Mouse (Mus musculus) cerebellum, postnatal 4 days (tissue): ENCODE data around the gene Arhgap15.
"Not testable (repeated sequence)": the region's sequence is repeated elsewhere in the genome, so short reads cannot be mapped to it uniquely, and the experiment has no call there.

ENCODE experiments used
- DNase-seq, 2 experiments: peaks; one replicate each; pipeline ENCODE4 v3.0.0; 2022; ENCODE audit warnings: low spot score in 2 of 2, mixed read lengths in 1 of 2

Gene Arhgap15

DNA sequence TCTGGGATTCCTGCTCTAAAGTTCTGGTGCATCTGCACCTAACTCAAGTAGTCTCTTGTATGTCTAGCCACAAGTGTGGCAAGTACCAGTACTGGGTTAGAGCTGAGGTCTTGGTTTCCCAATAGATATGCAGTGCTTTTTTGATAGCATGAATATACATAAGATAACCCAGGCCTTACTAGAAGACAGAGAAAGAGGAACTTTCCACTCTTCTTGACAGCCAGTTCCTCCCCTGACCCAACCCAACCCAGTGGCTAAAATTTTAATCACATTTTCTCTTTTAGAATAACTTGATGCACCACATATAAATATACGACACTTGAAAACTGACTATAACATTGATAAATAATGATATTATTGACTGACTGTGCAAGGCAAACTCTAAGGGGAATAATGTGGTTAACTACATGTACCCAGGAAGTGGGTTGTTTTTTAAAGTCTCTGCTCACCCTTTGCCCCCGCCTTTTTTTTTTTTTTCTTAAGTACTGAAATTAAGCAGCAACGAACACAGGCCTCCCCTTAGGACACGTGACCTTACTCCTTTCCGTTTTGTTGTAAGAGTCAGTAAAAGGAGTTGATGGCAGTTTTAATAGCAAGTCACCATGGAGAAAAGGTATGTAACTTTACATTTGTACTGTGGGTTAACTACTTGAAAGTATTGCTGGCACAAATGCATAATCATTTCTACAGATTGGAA, at the start of gene Arhgap15:
Gene Arhgap15, plus strand, starts transcription at position 538 of the 697 bp plus-strand sequence.
- no peak for DNase-seq

DNA sequence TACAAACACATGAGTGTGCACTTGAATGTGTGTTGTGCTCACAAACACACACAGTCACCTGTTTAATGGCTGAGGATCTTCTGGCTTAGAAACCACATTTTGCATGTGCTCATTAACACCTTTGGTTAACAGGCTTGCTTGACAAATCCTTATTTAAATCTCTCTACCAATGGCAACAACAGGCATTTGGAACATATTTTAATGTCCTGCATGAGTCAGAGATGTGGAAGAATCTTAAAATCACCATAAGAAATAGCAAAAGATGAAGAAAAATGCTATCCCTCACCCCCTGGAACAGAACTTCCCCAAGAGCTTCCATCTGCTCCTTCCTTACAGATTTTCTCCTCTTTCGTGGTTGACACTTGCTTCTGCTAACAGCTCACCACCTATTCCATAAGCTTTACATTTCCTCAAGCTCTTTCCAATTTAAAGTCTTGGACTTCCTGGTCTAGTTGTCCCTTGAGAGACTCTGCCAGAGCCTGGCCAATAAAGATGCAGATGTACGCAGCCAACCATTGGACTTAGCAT, 35.9 kb upstream of the Arhgap15 start:
- no peak for DNase-seq

DNA sequence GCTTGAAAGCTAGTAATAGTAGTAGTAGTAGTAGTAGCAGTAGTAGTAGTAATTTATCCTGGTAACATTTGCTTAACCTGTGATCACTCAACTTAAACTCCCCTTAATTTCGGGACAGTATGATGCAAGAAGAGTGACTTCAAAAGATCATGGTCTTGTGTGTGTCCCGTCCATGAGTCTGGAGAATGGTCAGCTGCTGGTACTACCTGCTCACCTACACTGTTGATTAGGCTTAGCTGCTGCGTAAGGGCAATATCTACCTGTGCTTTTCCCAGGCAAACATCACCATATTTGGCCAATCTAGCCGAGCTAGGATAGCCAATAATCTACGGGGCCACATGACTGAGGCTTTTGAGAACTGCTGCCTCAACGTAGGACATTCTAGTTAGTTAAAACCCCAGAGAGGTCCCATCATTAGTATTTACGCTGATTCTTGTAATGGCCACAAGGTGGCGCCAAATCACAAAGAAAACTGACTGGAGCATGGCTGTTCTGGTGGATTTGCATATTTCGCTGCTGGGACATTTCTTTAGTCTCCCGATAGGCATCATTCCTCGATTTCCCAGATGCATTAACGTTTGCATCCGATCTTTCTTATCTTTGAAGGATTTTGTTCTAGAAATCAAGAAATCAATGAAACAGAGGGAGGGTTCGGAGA, 26.0 kb upstream of the Arhgap15 start:
- DNase-seq = peak in 1 of 2 experiments; percentile 62

DNA sequence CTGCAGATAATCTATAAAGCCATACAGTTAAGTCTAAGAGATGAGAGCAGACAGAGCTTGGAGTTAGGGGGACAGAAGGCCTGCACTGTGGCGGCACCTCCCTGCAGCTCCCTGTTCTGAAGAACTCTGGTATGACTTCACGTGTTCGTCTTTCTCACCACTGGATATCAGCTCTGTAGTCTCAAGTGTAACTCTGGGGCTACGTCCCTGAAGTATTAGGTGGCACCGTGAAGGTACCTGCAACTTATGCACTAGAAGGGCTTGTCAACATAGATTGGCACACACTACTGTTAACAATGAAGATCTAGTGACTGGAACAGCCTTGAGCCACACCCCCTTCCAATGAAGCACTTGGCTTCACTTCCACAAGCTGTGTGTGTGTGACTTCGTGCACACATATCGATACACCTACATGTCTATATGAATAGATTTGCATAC, 25.5 kb upstream of the Arhgap15 start:
- DNase-seq = no peak

DNA sequence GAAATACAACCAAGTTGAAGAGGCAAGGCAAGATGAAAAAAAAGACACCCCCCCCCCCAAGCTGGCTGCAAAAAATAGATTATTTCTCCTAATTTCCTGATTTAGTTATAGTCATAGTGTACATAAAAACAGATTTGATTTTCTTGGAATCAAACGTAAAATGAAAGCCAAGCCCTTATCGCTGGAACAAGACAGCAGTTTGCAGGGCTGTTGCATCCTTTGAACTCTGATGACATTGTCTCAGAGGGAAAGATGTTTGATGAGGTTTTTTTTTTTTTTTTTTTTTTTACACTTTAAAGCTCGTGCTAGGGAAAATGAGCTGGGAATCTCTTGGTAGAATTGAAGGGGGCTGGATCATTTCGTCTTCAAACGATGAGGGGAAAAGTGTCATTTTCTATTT, 21.4 kb upstream of the Arhgap15 start:
- DNase-seq = no peak

DNA sequence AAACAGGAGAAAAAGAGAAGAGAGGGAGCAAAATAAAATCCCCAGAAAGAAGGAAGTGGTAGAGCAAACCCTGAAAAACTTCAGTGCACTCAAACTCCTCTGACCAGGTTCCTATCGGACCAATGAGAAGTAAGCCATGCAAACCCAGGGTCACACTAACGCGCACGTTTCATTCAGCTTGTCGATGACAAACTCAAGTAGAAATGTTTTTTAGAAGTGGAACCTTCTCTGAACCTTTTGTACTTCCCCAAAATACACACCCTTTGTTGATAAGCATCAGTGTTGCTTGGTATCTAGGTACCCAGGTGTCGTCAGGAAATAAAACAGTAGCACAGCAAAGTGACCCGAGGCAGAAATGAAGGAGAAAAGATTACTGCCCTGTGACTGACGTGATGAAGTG, 20.9 kb upstream of the Arhgap15 start:
- DNase-seq = no peak

DNA sequence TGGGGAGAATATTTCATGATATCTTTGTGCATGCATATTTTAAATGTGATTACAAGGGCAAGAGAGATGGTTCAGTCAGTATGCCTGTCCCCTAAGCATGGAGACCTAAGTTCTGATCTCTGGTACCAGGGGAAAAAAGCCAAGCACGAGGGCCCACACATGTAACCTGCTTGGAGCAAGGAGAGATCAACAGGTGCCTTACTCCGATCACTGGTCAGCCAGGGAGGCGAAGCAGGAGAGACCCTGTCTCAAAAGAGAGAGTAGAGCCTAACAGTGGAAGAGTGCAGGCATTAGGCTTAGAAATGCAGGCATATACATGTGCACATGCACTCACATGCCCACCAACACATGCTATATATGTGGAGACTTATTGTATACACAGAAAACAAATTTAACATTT, 19.8 kb upstream of the Arhgap15 start:
- DNase-seq = no peak

DNA sequence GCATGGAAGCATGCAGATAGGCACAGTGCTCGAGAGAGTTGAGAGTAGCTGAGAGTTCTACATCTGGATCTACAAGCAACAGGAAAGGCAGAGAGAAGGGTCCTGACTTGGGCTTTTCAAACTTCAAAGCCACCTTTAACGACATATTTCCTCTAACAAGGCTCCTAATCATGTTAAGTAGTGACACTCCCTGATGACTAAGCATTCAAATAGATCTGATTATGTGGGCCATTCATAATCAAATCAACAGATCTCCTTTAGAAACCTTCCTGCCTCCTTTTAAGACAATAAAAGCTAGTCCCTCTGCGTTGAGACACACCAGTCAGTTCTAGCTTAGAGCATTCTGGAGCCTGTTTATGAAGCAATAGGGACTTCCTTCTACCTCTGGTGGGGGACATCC, 16.2 kb upstream of the Arhgap15 start:
- DNase-seq = no peak

DNA sequence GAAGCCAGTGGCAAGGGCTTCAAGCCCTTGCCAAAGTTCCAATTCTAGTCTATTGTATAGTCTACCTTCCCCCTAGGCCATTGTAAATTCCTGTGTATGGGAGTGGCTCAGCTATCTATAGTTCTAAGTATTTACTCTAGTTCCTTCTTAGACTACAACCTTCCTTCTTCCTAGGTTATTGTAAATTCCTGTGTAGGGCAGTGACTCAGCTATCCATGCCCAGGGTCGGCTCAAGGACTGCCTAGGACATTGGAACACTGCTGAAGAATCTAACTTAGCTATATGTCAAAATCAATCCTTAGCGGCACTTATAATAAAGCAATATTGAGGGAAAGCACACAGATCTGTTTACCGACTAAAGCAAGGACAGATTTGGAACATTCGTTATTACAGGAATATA, 13.6 kb upstream of the Arhgap15 start:
- DNase-seq = not testable (repeated sequence)

DNA sequence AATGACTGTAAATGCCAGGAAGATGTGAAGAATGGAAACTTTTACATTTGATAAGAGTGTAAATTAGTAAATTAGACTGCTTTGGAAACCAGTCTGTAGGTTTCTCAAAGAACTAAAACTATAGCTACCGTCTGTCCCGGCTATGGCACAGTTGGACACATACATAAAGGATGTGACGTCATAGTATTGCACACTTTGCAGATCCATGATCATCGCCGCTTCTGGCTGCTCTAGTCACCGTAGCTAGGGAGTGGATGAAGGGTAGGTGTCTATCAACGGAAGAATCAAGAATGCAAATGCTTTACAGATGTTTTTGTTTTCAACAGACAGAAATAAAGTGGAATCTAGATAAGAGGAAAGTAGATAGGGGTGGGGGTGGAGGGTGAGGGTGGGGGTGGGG, 11.1 kb upstream of the Arhgap15 start:
- DNase-seq = no peak

DNA sequence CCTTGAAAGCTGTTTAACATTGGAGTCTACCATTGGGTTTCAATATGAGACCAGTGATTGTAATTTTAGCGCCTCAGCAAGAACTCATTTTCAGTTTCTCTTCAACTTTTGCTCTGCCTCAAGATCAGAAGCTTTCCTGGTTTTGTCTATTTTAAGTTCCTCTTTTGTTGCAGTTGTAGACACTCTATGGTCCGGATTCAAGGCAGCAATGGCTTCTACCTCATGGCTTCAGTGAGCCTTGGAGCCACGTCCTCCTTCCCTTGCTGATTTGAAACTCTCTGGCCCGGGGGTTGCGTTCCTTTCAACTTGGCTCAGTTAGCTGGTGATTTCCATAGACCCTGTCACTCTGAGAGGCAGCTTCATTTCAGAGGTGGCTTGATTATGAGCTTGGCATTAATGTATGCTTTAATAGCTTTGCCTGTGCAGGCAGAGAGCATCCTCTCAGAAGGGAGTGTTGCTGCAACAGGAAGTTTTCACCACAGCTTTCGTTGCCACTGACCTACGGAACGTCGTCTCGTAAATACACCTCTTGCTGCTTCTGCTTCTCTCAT, 10.0 kb upstream of the Arhgap15 start:
- DNase-seq = no peak

DNA sequence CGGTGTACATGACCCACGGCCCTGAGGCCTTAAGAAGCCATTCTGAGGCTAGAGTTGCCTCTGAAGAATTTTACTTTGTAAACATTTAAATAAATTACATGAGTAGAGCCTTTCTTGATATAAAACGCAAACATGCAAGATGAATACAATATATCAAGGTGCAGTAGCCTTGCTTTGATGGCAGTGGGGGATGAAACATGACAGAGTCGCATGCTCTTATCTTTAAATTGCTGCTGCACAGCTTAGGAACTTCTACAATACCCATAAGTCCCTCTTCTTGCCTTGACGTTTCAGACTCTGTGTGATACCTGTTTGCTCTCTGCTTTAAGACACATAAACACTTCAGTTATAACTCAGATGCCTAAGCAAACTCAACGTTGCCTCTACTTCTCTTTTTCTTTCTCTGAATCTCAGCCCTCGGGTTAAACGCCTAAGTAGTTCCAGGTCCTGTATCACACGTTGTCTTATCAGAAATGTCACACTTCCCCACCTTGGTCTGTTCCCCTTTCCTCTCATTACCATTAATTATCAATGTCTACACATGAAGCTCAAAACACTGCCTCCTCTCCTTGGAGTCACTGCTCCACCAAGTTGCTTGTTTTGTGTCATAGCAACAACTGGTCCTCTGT, 9.3 kb upstream of the Arhgap15 start:
- DNase-seq = no peak

DNA sequence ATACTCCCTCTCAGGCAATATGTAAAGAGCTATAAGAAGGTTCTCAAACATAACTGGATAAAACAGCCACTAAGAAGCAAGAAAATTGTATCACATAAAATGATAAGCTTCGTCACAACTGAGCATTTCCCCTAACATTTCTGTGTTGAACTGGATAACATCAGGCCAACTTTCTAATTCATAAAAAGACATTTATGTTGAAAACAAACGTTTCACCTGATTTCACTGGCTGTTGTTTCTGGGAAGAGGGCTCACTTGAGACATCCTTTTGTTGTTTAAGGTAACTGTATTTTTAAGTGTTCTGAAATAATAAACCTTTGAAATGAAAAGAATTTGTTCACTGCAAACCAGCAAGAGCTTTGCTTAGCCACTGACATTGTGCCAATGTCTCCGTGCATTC, 697 bp downstream of the Arhgap15 start:
- no peak for DNase-seq

DNA sequence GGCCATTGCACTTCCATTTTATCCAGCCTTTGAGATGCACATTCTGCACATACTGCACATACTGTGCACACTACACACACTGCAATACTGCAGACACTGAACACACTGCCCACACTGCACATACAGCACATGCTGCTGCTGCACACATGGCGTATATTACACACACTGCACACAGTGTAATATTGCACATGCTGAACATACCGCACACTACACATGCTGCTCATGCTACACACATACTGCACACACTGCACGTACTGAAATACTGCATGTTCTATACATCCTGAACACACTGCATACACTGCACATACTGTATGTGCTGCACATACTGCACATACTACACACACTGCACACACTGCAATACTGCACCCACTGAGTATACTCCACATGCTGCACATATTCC, 7.3 kb downstream of the Arhgap15 start:
- no peak for DNase-seq

DNA sequence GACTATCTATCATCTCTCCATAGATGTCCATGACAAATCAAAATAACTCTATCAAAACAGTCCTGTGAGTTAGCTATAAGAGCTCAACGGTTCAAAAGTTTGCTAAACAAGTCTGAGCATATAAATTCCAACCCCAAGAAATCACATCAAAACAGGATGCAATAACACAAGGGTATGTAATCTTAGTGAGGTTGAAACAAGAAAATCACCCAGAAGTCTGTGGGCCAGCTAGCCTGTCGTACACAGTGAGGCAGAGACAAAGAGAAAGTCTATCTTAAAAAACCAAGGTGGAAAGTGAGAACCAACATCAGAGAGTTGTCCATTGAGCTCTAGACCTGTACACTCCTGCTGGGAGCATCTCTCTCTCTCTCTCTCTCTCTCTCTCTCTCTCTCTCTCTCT, 8.0 kb downstream of the Arhgap15 start:
- no peak for DNase-seq

DNA sequence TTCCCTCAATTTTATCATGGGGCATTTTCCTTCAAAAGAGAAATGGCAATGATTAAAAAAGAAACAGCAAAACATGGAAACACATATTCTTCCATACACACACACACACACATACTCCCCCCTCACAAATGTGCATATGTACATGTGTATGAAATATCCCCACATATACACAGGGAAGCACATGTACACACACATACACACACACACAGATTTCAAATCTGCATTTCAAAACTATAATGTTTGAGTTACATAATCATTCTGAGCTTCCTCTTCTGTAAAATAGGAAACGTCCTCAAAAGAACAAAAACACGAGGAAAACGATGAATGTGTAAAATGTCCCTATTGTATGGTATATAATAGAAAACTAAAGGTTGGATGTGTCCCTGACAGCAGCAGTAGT, 13.1 kb downstream of the Arhgap15 start:
- no peak for DNase-seq

DNA sequence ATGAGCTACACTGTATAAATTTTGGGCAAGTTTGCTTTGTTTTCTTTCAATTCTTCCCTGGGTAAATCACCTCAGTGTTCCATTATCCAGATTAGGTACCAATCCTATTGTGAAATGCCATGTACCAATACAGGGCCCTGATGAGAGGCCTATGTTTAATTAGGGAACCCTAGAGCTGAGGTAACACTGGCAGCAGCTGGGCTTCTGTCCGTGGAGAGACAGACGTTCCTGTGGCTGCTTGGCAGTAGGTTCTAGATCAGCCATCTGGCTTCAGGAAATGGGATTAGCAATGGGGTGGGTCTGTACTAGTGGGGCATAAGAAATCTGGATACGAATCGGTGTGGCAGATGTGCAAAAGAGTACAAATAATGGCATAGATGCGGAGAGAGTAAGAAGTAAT, 14.7 kb downstream of the Arhgap15 start:
- DNase-seq = no peak

DNA sequence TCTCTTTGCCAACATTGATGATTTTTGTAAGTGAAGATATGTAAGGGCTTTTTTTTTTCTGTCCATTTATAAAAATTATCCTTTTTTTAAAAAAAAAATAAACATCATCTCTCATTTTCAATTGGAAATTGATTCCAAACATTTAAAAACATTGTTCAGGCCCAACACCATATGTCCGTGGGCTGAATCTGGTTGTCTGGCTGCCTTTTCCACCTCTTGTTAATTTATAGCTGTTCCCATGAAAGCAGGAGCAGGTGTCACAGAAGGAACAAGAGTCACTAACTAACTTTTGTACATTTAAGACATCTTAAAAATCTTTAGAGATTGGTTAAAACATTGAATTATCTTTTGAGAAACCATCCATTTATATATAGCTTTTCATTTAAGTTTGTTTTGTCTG, 15.8 kb downstream of the Arhgap15 start:
- DNase-seq = no peak

DNA sequence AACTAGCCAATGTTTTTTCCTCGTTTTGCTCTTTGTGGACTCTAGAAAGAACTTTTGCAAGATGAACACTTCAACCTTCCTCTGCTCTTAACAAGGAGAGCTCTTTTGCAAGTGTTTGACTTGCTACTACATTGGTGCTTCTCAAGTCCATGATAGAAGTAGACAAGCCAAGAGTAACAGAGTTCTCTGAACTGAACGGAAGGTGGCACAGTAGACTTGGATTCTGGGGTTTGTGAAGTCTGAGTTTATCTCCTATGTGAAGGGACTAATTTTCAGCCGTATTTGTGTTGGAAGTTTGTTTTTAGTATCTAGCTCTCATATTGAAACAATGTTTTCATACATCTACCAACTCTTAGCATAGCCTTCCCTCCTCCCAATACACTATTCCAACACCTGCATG, 17.6 kb downstream of the Arhgap15 start:
- DNase-seq = no peak

DNA sequence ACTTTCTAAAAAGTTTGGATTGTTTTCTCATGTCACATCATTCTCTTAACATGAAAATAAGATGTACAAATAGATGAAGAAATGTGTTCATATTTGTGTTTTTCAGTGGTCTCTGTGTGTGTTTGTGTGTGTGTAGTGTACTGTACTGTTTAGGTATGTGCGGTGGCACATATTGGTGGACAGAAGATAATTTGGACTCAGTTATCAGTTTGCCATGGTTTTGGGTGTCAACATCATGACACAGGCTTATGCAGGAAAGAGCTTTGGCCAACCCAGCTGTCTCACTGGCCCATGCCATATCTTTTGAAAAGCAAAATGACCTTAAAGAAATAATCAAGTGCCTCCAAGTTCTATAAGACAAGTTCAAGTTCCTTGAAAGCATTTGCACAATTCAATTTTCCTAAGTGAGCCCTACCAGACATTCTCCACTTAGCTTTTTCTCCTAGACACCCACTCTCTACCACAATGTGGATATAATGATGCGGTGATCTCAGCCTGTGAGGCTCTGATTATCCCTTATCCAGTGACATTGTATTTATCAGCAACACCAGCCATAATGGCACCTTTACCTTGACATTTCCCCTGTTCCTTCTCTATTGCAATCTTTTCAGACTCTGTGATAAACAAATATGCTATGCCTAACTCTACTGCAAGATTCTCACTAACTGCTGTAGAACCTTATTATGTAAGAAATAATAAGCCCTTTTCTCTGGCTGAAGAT, 21.4 kb downstream of the Arhgap15 start:
- no peak for DNase-seq

DNA sequence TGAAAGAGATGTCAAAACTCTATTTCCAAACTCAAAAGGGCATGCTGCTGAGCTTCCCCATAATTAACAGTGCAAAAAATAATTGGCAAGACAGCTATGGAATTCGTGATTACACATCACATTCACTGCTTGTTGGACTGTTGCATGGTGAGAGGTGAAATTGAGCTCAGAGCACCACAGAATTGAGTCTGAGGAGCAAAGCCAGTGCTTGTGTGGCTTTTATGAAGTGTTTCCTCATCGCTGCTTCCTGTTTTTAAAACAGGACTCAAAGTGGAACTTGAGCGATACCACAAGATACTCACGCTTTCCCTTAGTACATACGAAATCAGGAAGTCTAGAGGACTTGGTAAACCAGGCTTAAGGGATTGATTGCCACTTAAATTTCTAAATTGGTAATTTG, 24.0 kb downstream of the Arhgap15 start:
- DNase-seq = no peak

DNA sequence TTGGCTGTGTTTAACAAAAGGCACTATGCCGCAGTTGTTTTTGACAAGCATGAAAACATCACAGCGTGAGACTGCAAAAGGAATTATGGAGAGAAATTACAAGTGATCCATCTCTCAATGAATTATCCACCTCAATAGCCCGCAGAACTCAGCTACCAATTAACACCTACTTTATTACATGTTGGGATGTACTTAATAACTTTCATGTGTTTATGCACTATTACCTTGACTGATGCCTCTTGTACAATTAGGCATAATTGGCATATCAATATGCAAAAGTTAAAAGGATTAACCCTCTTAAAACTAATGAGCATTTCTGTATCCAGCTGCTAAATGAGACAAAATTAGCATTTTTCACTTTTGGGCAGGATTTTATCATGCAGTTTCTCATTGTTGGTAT, 33.5 kb downstream of the Arhgap15 start:
- DNase-seq = no peak
